Mouse (Mus musculus): Measurements from ENCODE around the gene Stpg2. TPM values are rescaled to one million over a fixed set of nuclear protein-coding genes. Genes with fewer than 3 reads are reported as not detected.

The Stpg2 gene
- polyA plus RNA-seq (2015; fragmentation: Nextera tagmentation; extraction: Ambion mirVana) = not detected in 2 replicates

DNA sequence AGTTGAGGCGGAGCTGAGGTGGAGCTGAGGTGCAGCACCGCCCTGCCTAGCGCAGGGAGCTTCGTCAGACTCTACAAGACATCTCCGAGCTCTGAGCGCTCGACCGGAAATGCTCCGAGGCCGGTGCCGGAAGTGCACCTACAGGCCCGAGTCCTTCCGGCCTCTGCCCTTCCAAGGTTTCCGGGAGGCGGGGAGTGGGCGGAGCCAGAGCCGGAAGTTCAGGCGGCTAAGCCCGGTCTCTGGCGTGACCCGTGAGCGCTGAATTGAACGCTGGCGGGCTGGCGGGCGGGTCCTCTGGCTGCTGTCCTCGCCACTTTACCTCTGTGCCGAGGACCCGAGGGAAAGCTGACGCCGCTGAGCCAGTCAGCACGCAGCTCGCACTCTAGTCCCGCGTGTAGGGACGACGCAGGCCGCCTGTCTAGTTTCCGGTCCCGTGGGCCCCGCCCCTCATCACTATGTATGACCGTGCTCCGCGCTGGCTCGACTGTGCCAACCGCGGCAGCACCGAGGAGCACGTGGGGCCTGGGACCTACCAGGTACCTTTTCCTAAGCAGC is at the start of gene Stpg2:
Gene Stpg2 (plus strand): TSS at position 251 of the 555 bp plus-strand sequence.
- peak within 1 kb of the TSS; percentile 52 for H3K4me3 ChIP-seq
- H3K4me2 ChIP-seq = peak within 1 kb of the TSS; percentile 76
- under 1% methylated on average over 41 of the region's 49 CpGs for WGBS
- peak within 1 kb of the TSS; percentile 95 for H3K27ac ChIP-seq (replicated peaks)
- H3K27me3 ChIP-seq = peaks cover 32% of the 10 kb centered on the region
- no peaks in the 10 kb centered on the region for H3K36me3 ChIP-seq
- H3K4me1 ChIP-seq (replicated peaks) = 0 out of 2 replicates have a peak, but pooled peaks cover 9% of the 10 kb centered on the region
- H3K9ac ChIP-seq = peak within 1 kb of the TSS; percentile 67
- ATAC-seq (ENCODE audit: low read depth) = peak; percentile 99
- no peaks in the 10 kb centered on the region for H3K9me3 ChIP-seq

DNA sequence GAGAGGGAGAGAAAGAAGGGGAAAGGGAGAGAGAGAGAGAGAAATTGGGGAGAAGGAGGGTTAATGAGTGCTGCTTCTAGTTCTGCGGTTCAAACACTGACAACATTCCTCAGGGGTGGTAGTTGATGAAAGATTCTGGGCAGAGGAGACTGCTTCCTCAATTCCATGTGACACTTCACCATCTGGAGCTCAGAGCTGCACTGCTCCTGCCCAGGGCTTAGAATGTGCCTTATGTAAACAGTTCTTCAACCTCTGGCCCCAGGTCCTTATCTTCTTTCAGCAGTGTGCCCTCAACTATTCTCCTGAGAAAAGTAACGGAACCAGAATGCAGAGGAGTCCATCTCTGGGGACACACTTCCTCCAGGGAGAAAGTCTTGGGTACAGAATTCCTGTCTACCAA is 43.3 kb upstream of the Stpg2 start:
- Histone ChIP-seq H3K27ac (replicated peaks) (no peak overlapping the region), H3K27me3 (no peaks in the 10 kb centered on the region), H3K9ac (no peak overlapping the region), H3K4me3 (no peak overlapping the region), H3K4me1 (replicated peaks) (no peaks in the 10 kb centered on the region), H3K9me3 (no peaks in the 10 kb centered on the region), H3K36me3 (no peaks in the 10 kb centered on the region), H3K4me2 (no peak overlapping the region)
- ATAC-seq (ENCODE audit: low read depth) = no peak
- 73% methylated on average over 2 of the region's 2 CpGs for WGBS

DNA sequence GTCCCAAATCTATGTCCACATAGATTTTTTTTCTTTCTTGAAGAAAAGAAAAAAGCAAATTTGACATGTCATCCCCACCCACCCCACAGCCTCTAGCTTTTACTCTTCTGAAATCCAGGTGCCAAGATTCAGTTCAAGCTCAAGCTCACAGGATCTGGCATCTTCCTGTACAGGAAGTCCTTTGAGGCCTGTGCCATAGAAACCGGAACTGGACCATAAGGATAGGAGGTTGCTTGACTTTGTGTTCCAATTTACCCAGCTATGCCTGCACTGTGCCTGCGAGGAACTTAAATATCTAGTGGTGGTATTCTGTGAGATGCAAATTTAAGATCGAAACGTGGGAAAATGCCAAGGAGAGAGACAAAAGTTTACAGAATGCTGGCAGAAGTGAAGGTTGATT is 42.8 kb upstream of the Stpg2 start:
- no peak for ATAC-seq (ENCODE audit: low read depth)
- H3K4me3 ChIP-seq = no peak overlapping the region
- H3K4me1 ChIP-seq (replicated peaks) = no peaks in the 10 kb centered on the region
- no peaks in the 10 kb centered on the region for H3K9me3 ChIP-seq
- no peak overlapping the region for H3K9ac ChIP-seq
- no peaks in the 10 kb centered on the region for H3K27me3 ChIP-seq
- no peaks in the 10 kb centered on the region for H3K36me3 ChIP-seq
- 84% methylated on average over 4 of the region's 4 CpGs for WGBS
- H3K27ac ChIP-seq (replicated peaks) = no peak overlapping the region
- H3K4me2 ChIP-seq = no peak overlapping the region

DNA sequence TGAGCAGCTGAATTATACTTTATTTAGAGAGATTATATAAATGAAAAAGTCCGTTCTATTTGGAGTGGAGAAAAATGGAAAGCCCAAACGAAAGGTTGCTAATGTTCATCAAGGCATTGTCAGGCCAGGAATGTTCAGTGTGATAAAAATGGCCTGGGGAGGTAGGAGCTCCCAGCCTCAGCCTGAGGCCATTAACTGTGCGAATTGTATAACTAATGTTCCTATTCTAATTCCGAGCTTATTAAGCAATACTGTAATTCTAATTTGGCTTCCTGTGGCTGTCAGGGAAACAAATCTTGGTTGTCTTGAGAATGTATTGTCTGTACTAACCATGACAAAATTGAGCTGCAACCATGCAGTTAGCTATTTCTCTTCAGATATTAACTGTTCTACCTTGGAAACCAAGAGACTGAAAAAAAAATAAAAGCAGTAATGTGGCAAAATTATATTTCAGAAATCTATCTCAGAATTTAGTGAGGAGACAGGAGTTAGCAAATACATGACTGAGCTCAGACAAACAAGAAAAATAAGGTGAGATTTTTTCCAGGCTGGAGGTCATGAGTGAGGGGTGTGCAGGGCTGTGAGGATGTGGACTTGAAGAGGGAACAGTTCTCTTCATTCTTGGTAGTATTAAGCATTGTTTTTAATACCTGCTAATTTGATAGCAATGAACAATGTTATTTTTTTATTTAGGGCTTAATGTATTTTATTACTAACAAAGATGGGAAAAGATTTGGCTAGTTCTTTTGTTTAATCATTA is 36.8 kb upstream of the Stpg2 start:
- H3K9ac ChIP-seq = no peak overlapping the region
- no peak overlapping the region for H3K4me3 ChIP-seq
- no peaks in the 10 kb centered on the region for H3K27me3 ChIP-seq
- peaks cover 11% of the 10 kb centered on the region for H3K4me1 ChIP-seq (replicated peaks)
- no peak overlapping the region for H3K4me2 ChIP-seq
- no peaks in the 10 kb centered on the region for H3K9me3 ChIP-seq
- peak overlapping the region; percentile 52 for H3K27ac ChIP-seq (replicated peaks)
- no peaks in the 10 kb centered on the region for H3K36me3 ChIP-seq
- 29% methylated on average over 4 of the region's 4 CpGs for WGBS
- ATAC-seq (ENCODE audit: low read depth) = peak; percentile 47; the same call in 1 of the 2 replicates

DNA sequence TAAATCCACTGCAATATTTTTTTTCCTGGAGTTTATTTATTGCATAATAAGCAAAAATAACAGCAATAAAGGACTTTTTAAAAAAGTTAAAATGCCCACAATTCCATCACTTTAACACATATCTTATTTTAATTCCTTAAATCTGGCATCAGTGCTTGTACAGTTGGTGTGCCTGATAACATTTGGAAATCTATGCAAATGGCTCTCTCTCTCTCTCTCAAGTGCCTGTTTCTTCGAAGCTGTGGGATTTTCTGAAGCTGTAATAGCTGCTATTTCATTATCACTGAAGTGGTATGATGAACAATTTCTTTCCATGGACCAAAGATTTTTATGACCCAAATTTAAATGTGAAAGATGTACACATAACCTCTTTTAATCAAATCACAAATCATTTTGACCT is 35.8 kb upstream of the Stpg2 start:
- H3K4me1 ChIP-seq (replicated peaks) = peaks cover 11% of the 10 kb centered on the region
- no peaks in the 10 kb centered on the region for H3K27me3 ChIP-seq
- H3K36me3 ChIP-seq = no peaks in the 10 kb centered on the region
- no peak for ATAC-seq (ENCODE audit: low read depth)
- H3K4me3 ChIP-seq = no peak overlapping the region
- no peaks in the 10 kb centered on the region for H3K9me3 ChIP-seq
- 29% methylated on average over 1 of the region's 1 CpGs for WGBS
- H3K9ac ChIP-seq = no peak overlapping the region
- no peak overlapping the region for H3K4me2 ChIP-seq
- H3K27ac ChIP-seq (replicated peaks) = peak overlapping the region; percentile 24; the same call in 1 of the 2 replicates

DNA sequence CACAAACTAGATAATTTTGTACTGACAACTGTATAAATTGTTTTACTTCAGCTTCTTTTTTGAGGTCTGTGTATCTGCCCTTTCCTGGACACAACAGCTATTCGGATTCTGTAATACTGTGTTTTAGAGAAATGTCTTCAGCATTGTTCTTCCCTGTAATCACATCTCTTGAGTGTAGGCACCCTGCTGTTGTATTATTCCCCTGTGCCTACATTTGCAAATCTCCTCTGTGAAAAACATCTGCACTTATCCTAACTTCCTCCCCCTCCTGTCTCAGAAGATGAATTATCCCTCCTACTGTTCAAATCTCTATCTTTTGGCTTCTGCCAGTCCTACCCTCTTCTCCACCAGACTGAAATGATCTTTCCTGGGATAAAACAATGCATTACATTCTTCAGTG is 28.6 kb upstream of the Stpg2 start:
- H3K4me3 ChIP-seq = no peak overlapping the region
- 0 out of 2 replicates have a peak, but pooled peaks cover 6% of the 10 kb centered on the region for H3K9me3 ChIP-seq
- H3K9ac ChIP-seq = no peak overlapping the region
- 21% methylated on average over 1 of the region's 1 CpGs for WGBS
- no peak overlapping the region for H3K4me2 ChIP-seq
- no peaks in the 10 kb centered on the region for H3K4me1 ChIP-seq (replicated peaks)
- ATAC-seq (ENCODE audit: low read depth) = no peak
- no peaks in the 10 kb centered on the region for H3K36me3 ChIP-seq
- H3K27me3 ChIP-seq = no peaks in the 10 kb centered on the region
- no peak overlapping the region for H3K27ac ChIP-seq (replicated peaks)

DNA sequence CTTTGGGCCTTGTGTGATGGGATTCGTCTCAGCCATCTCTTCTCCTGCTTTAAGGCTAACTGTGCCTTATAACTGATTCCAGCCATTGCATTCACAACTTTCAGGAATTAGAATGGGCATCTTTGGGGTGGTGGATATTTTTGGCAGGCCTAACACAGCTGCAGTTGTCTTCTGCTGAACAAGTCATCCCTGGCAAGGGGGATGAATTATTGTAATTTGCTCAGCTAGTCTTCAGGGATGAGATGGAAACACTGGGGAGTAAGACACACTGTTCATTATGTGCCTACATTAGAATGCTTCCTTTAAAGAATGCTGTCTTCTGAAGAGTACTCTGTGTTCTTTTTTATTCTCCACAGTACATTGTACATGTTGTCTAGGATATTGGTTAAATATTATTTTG is 14.0 kb upstream of the Stpg2 start:
- no peak for ATAC-seq (ENCODE audit: low read depth)
- H3K4me2 ChIP-seq = no peak overlapping the region
- 45% methylated on average over 1 of the region's 1 CpGs for WGBS

DNA sequence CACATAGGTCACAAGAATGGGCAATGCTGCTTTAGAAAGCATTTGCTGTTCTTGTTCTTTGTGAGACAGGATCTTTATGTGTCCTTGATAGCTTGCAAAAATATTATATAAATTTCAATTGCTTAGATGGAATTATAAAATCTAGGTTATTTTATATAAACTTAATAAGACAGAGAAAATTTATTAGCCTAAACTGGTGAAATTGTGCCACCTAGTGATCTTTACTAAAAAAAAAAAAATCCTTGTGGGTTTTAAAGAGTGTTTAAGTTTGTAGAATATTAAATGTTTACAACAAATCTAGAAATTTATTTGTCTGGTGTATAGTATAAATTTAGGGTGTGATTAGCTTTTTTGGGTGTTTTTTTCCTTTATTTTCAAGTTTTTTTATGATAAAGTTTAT is 11.6 kb upstream of the Stpg2 start:
- no peaks in the 10 kb centered on the region for H3K4me1 ChIP-seq (replicated peaks)
- H3K27me3 ChIP-seq = 0 out of 2 replicates have a peak, but pooled peaks cover 3% of the 10 kb centered on the region
- no peak overlapping the region for H3K4me3 ChIP-seq
- no peaks in the 10 kb centered on the region for H3K36me3 ChIP-seq
- H3K4me2 ChIP-seq = no peak overlapping the region
- no peak overlapping the region for H3K27ac ChIP-seq (replicated peaks)
- no peaks in the 10 kb centered on the region for H3K9me3 ChIP-seq
- no peak for ATAC-seq (ENCODE audit: low read depth)
- no peak overlapping the region for H3K9ac ChIP-seq

More for the DNA sequence above, 14.0 kb upstream of the Stpg2 start:
- no peaks in the 10 kb centered on the region for H3K27me3 ChIP-seq
- no peak overlapping the region for H3K9ac ChIP-seq
- no peaks in the 10 kb centered on the region for H3K4me1 ChIP-seq (replicated peaks)
- H3K27ac ChIP-seq (replicated peaks) = no peak overlapping the region
- H3K9me3 ChIP-seq = no peaks in the 10 kb centered on the region
- H3K4me3 ChIP-seq = no peak overlapping the region
- H3K36me3 ChIP-seq = no peaks in the 10 kb centered on the region

DNA sequence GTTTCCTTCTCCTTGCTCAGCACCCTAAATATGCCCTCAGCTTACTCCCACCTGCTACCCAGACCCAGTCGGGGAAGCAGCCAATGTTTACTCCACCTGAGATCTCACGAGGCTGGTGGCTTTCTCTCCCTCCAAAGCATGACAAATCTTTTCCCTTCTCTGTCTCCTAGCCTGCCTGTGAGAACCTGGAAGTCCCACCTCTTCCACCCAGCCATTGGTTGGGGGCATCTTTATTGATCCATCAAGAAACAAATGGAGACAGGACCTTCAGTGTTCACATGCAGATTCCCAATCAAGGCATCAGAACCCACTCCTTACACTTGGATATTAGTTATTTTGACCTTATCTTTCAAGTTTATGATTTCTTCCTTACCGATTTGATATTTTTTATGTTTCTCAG is 7.1 kb upstream of the Stpg2 start:
- no peak overlapping the region for H3K9ac ChIP-seq
- WGBS = 77% methylated on average over 3 of the region's 3 CpGs
- peaks cover 32% of the 10 kb centered on the region for H3K27me3 ChIP-seq
- no peak overlapping the region for H3K4me2 ChIP-seq
- ATAC-seq (ENCODE audit: low read depth) = no peak
- no peak overlapping the region for H3K4me3 ChIP-seq
- H3K36me3 ChIP-seq = no peaks in the 10 kb centered on the region
- H3K27ac ChIP-seq (replicated peaks) = no peak overlapping the region
- H3K9me3 ChIP-seq = no peaks in the 10 kb centered on the region
- no peaks in the 10 kb centered on the region for H3K4me1 ChIP-seq (replicated peaks)

DNA sequence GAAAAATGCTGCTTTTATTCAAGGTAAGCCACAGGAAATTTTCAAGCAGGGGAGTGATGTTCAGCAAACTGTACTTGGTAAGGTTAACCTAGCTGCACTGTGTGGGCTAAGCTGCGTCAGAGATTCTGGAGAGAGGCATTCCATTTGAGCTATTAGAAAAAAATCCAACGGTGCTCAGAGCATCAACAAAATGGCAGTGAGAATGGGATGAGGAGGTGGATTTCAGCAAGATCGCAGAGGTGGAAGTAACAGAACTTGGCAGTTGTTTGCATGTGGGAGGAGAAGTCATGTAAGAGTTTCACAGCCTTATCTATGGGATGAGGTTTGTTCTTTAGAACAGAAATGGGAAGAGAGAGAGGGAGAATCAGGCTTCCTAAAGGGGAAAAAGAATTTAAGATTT is 5.2 kb upstream of the Stpg2 start:
- 81% methylated on average over 3 of the region's 3 CpGs for WGBS
- Histone ChIP-seq H3K9me3 (no peaks in the 10 kb centered on the region), H3K9ac (no peak overlapping the region), H3K36me3 (no peaks in the 10 kb centered on the region), H3K27me3 (peaks cover 40% of the 10 kb centered on the region), H3K4me1 (replicated peaks) (0 out of 2 replicates have a peak, but pooled peaks cover 5% of the 10 kb centered on the region), H3K4me2 (no peak overlapping the region), H3K4me3 (no peak overlapping the region), H3K27ac (replicated peaks) (no peak overlapping the region)
- ATAC-seq (ENCODE audit: low read depth) = no peak

DNA sequence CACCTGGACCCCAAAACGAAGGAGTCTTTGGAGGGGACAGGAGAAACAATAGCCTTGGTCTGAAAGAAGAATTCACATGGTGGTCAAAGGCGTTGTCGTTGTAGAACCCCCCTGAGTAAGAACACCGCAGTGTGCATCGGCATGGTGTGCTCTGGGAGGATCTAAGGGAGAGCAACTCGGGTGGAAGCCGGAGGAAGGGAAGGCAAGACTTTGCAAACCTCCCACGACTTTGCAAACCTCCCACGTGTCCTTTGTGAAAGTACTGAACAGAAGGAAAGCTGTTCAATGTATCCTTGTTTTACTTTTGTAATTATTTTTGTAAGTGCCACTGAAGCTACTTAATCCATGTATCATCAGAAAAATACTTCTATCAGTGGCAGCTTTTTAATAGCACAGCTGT is 11.5 kb downstream of the Stpg2 start:
- Histone ChIP-seq H3K27me3 (no peaks in the 10 kb centered on the region), H3K9me3 (no peaks in the 10 kb centered on the region), H3K9ac (no peak overlapping the region), H3K4me1 (replicated peaks) (no peaks in the 10 kb centered on the region), H3K36me3 (no peaks in the 10 kb centered on the region), H3K4me3 (no peak overlapping the region), H3K4me2 (no peak overlapping the region), H3K27ac (replicated peaks) (no peak overlapping the region)
- WGBS = 68% methylated on average over 9 of the region's 9 CpGs
- no peak for ATAC-seq (ENCODE audit: low read depth)

DNA sequence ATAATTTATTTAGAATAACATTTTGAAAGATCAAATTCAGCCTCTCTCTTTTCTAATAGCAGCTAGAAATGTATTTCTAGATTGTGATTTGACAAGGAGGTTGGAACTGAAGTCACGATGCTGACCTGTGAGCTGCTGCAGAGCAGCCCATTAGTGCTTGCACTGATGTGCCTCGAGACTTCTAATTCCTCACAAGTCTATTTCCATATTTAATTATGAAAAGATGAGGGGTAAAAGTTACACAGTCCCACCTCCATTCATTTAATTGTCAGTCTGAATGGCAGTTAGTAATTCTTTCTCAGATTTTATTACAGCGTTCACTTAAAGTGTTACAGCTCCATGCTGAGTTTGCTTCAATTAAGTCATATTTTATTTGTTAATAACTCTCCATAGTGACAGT is 19.6 kb downstream of the Stpg2 start:
- ATAC-seq (ENCODE audit: low read depth) = peak; percentile 79; the same call in 1 of the 2 replicates

More for the DNA sequence above, 19.6 kb downstream of the Stpg2 start:
- H3K9me3 ChIP-seq = no peaks in the 10 kb centered on the region
- WGBS = 43% methylated on average over 3 of the region's 3 CpGs
- H3K9ac ChIP-seq = no peak overlapping the region
- no peaks in the 10 kb centered on the region for H3K27me3 ChIP-seq
- H3K4me1 ChIP-seq (replicated peaks) = peaks cover 5% of the 10 kb centered on the region; the same call in 1 of the 2 replicates
- H3K27ac ChIP-seq (replicated peaks) = no peak overlapping the region
- H3K36me3 ChIP-seq = no peaks in the 10 kb centered on the region
- no peak overlapping the region for H3K4me2 ChIP-seq
- no peak overlapping the region for H3K4me3 ChIP-seq
